Mouse (Mus musculus): ENCODE measurements around the gene Hs3st2. TPM values are rescaled to one million over a fixed set of nuclear protein-coding genes. Genes with fewer than 3 reads are reported as not detected.

The Hs3st2 gene
- polyA plus RNA-seq, 1 experiment = 8.8 TPM

DNA sequence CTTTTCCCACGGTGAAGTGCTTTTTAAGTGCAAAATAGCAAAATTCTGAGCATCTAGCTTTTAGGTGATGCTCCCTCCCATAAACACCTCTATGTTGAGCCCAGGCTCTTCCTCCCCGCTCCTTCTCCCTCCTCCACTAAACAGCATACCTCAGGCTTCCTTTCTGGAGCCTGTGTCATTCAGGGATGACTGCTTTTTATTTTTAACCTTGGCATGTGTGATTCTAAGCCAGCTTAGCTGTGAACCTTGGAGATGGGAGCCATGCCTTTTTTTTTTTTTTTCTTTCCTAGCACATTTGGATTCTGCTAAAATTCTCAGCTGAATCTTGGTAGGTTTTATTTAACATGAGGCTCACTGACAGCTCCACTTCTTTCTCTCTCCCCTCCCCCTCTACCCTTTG lies 3.2 kb downstream of the Hs3st2 start:
- TF ChIP-seq CTCF (IDR thresholded peaks at IDR 0.05; ENCODE audit: borderline replicate concordance, extremely low read depth, insufficient read depth, insufficient read length) = no peak
- no peak for TF ChIP-seq POLR2A (IDR thresholded peaks at IDR 0.05; ENCODE audit: borderline replicate concordance, extremely low read depth, insufficient read depth, insufficient read length, poor library complexity, severe bottlenecking)
- DNase-seq (ENCODE audit: low read depth) = no peak

DNA sequence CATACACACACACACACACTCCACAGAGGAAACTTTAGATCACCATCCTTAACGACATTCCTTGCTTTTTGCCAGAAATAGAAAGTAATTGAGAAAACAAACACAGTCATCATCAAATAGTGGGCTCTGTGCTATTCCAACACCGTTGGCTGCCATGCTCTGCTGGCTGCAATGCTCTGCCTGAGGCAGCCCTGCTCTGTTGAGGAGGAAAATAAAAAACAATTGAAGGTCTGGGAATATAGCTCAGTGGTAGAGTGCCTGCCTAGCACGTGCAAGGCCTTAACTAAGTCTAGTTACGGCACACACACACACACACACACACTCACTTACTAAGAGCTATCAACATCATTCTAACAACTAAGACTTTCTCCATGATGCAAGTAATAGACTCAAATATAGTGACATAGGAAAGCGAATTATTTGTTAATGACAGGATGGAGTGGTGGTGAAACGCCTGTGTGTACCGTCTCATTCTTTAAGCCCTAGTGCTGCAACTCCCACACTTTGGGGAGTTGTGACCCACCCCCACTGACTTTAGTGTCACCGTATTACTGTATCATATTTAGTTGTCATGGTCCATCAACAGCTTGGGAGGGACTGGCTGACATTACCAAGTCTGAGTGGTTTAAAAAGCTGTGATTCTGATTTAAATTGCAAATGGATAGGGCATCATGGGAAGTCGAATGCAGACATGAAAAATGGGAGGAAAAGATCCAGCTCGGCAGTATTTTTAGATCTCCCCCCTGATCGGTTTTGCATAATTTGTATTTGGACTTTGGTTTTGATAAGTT lies 19.3 kb downstream of the Hs3st2 start:
- DNase-seq (ENCODE audit: low read depth) = peak; percentile 29
- TF ChIP-seq CTCF (IDR thresholded peaks at IDR 0.05; ENCODE audit: borderline replicate concordance, extremely low read depth, insufficient read depth, insufficient read length) (no peak), POLR2A (IDR thresholded peaks at IDR 0.05; ENCODE audit: borderline replicate concordance, extremely low read depth, insufficient read depth, insufficient read length, poor library complexity, severe bottlenecking) (no peak)

DNA sequence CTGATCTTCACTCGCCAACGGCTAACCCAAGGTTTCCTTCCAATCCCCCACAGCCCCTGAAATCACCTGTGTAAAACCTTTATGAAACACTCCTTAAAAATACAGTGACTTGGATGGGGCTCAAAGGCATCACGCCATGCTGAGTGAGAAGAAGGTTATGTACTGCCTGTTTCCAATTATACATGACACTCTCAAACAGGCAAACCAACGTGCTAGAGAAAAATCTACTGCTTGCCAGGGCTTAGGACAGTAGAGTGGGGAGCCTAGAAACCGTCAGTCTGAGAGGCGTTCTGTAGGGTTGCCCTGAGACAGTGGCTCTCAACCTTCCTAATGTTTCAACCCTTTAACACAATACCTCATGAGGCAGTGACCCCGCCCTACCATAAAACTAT lies 19.8 kb downstream of the Hs3st2 start:
- TF ChIP-seq CTCF (IDR thresholded peaks at IDR 0.05; ENCODE audit: borderline replicate concordance, extremely low read depth, insufficient read depth, insufficient read length) (no peak), POLR2A (IDR thresholded peaks at IDR 0.05; ENCODE audit: borderline replicate concordance, extremely low read depth, insufficient read depth, insufficient read length, poor library complexity, severe bottlenecking) (no peak)
- peak; percentile 12 for DNase-seq (ENCODE audit: low read depth)

DNA sequence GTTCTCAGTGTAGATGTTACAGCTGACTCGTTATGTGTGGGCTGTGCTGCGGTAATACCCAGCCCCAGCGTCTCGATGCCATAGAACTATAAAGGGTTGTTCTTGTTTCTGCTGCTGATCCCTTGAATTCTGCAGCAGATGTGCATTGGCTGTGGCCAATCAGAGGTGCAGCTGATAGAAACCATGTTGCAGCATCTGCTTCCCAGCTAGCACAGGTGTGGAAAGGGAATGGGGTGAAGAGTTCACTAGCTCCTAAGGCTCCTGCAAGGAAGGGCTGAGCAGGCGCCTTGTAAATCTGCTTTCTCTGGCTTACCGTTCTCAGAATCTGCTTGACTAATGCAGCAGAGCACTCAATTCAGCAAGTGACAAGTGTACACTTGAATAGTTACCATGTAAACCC lies 45.2 kb downstream of the Hs3st2 start:
- peak; percentile 30 for DNase-seq (ENCODE audit: low read depth)
- TF ChIP-seq POLR2A (IDR thresholded peaks at IDR 0.05; ENCODE audit: borderline replicate concordance, extremely low read depth, insufficient read depth, insufficient read length, poor library complexity, severe bottlenecking) = no peak
- no peak for TF ChIP-seq CTCF (IDR thresholded peaks at IDR 0.05; ENCODE audit: borderline replicate concordance, extremely low read depth, insufficient read depth, insufficient read length)

DNA sequence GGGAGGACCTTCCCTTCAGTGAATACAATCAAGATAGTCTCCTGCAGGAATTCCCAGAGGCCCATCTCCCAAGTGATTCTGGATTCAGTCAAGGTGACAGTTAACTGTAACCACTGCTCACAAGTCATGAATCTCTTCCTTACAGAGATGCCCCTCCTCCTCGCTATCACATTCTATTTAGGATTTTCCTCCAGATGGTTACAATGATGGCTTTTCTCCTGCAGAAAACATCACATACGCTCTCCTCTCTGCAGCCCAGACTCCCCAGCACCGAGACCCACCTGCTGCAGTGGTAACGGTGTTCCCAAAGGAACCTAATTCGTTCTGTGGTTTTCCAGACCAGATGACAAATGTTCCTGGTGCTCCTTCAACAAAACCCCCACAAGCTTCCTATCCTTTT lies 49.5 kb downstream of the Hs3st2 start:
- TF ChIP-seq CTCF (IDR thresholded peaks at IDR 0.05; ENCODE audit: borderline replicate concordance, extremely low read depth, insufficient read depth, insufficient read length) (no peak), POLR2A (IDR thresholded peaks at IDR 0.05; ENCODE audit: borderline replicate concordance, extremely low read depth, insufficient read depth, insufficient read length, poor library complexity, severe bottlenecking) (no peak)
- DNase-seq (ENCODE audit: low read depth) = no peak

DNA sequence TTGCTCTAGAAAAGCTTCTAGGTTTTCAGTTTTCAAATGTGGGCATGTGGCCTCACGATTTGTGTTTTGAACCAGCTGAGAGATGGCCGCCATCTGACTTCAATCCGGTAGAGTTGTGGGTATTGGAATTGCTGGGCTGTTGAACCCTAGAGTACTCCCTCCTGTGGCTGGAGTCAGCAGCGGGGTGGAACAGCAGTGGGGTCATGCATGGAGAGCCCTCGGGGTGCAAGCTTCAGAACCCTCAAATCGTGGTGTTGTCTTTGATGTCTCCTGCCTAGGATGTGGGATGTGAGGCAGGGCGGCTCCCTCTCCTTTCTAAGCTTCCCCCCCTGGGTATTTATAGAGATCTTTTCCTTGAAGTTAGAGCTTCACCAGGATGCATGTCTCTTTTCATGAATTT lies 52.7 kb downstream of the Hs3st2 start:
- no peak for TF ChIP-seq POLR2A (IDR thresholded peaks at IDR 0.05; ENCODE audit: borderline replicate concordance, extremely low read depth, insufficient read depth, insufficient read length, poor library complexity, severe bottlenecking)
- no peak for TF ChIP-seq CTCF (IDR thresholded peaks at IDR 0.05; ENCODE audit: borderline replicate concordance, extremely low read depth, insufficient read depth, insufficient read length)
- DNase-seq (ENCODE audit: low read depth) = no peak

DNA sequence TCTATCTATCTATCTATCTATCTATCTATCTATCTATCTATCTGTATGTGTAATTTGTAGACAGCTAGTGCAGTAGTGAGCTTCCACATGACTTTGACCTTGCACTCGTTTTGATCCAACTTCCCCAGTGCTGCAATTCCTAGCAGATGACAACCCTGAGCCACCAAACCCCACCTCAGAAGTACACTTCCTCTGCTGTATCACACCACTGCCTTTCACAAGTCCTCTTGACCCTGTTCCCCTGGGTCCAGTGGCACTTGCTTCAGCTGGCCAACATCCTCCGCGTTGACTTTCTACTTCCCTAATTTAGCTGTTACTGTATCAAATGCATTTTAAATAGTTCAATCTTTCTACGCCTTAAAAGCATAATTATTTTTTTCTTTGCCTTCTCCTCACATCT lies 54.6 kb downstream of the Hs3st2 start:
- no peak for DNase-seq (ENCODE audit: low read depth)
- TF ChIP-seq POLR2A (IDR thresholded peaks at IDR 0.05; ENCODE audit: borderline replicate concordance, extremely low read depth, insufficient read depth, insufficient read length, poor library complexity, severe bottlenecking) (no peak), CTCF (IDR thresholded peaks at IDR 0.05; ENCODE audit: borderline replicate concordance, extremely low read depth, insufficient read depth, insufficient read length) (no peak)

DNA sequence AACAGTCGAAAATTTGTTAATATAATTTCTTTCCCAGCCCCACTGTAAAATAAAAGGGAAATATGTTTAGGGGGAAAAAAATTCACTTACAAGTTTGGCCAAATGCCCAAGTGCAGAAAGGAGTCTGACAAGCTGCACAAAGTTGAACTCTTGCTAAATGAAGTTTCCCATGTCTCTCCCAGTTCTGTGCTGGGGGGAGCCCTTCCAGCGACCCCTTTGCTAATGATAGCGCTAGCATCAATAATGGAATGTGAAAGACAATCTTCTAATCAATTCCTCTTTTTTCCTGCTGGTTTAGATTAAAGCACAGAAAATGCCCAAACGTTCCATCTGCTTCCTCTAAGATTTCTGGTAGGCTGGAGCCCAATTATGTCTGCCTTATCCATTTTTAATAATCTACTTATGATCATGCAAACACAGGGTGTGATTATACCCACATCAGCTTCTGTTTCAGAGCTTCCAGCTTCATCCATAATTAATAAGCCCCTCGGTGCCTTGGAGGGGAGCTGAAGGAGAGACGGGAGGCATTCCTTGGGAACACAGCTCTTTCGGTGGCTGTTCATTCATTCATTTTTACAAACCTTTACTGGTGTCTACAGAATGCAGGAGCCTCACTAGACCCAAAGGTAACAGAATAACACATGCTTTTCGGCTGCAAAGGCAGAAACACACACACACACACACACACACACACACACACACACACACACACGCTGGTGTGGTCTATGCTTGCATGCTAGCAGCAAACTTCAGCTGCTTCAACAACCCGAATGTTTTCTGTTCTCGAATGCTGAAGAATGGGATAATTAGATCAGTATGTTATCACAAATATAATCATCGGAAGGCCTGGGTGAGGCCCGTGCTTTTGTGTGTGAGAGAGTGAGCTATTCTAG lies 59.5 kb downstream of the Hs3st2 start:
- DNase-seq (ENCODE audit: low read depth) = peak; percentile 82
- TF ChIP-seq CTCF (IDR thresholded peaks at IDR 0.05; ENCODE audit: borderline replicate concordance, extremely low read depth, insufficient read depth, insufficient read length) = no peak
- TF ChIP-seq POLR2A (IDR thresholded peaks at IDR 0.05; ENCODE audit: borderline replicate concordance, extremely low read depth, insufficient read depth, insufficient read length, poor library complexity, severe bottlenecking) = no peak

DNA sequence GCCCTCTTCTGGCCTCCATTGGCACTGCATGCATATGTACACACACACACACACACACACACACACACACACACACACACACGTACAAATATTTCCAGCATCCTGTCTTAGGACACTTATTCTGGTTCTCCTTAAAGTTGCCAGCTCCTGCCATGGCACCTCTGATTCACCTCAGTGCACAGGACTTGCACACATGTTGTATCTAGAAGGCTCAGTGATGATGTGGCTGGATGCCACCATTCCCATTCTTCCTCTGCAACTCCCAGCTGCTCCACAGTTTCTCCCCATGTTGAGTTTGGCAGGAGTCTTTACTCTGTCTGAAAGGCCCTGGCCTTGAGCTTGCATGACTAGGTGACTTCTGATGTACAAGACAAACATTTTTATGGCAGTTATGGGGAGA lies 65.1 kb downstream of the Hs3st2 start:
- DNase-seq (ENCODE audit: low read depth) = no peak
- TF ChIP-seq POLR2A (IDR thresholded peaks at IDR 0.05; ENCODE audit: borderline replicate concordance, extremely low read depth, insufficient read depth, insufficient read length, poor library complexity, severe bottlenecking) = no peak
- no peak for TF ChIP-seq CTCF (IDR thresholded peaks at IDR 0.05; ENCODE audit: borderline replicate concordance, extremely low read depth, insufficient read depth, insufficient read length)

DNA sequence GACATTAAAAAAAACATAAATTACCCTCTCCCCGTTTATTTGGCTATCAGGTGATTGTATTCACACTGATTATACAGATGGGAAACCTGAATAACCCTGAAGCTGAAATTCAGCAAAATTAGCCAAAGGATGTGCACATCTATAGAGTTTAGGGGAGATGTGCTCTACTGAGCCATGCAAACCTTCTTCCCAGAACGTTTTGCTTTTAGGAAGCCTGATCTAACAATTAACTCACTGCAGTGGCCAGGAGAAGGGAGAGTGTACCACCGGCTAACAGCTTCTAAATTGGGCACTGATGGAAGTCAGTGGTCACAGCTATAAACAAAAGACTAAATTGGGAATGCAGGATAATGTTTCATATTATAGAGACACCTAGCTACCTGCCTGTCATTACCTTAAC lies 66.4 kb downstream of the Hs3st2 start:
- TF ChIP-seq CTCF (IDR thresholded peaks at IDR 0.05; ENCODE audit: borderline replicate concordance, extremely low read depth, insufficient read depth, insufficient read length) = no peak
- TF ChIP-seq POLR2A (IDR thresholded peaks at IDR 0.05; ENCODE audit: borderline replicate concordance, extremely low read depth, insufficient read depth, insufficient read length, poor library complexity, severe bottlenecking) = no peak
- no peak for DNase-seq (ENCODE audit: low read depth)

DNA sequence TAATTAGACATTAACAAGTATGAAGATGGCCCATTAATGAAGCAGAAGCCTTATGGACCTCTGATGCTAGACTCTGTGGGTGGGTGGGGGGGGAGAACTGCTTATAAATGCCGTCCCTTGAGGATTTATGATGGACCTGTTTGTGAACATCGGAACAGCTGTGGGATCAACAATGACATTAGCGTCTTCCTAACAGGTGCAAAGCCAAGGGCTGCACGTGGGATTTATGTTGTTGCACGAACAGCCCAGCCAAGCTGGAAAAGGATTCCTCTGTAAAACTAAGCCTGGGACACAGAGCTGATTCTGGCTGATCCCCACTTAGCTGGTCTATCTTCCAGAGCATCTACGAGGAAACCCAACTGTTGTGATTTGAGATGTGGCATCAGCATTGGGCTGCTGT lies 69.0 kb downstream of the Hs3st2 start:
- no peak for TF ChIP-seq POLR2A (IDR thresholded peaks at IDR 0.05; ENCODE audit: borderline replicate concordance, extremely low read depth, insufficient read depth, insufficient read length, poor library complexity, severe bottlenecking)
- TF ChIP-seq CTCF (IDR thresholded peaks at IDR 0.05; ENCODE audit: borderline replicate concordance, extremely low read depth, insufficient read depth, insufficient read length) = no peak
- no peak for DNase-seq (ENCODE audit: low read depth)

Measured in brain, embryonic 14.5 days (tissue).